Mouse (Mus musculus) kidney, adult 9 months (tissue): ENCODE data around the gene Cog6.

Experiments used
- DNase-seq: peaks from one replicate; pipeline ENCODE4 v3.0.0; 2022

The Cog6 gene

DNA sequence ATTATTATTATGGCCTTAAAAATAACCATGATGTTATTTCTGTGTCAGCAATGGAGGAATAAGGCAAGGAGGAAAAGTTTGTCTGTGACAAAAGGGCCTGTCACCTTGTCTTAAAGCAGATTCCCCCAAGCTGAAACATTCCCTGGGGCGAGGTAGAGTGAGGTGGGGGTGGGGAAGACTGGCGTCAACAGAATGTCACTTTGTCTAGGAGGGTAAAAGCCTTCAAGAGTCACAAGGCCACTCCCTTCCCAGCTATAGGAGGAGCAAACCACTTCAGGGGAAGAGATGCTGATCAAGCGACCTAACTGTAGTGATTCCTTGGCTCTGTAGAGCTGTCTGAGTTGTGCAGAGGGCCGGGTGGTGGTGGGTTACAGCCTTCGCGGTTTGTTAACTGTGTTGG, 14.5 kb upstream of the Cog6 start:
- no peak for DNase-seq

DNA sequence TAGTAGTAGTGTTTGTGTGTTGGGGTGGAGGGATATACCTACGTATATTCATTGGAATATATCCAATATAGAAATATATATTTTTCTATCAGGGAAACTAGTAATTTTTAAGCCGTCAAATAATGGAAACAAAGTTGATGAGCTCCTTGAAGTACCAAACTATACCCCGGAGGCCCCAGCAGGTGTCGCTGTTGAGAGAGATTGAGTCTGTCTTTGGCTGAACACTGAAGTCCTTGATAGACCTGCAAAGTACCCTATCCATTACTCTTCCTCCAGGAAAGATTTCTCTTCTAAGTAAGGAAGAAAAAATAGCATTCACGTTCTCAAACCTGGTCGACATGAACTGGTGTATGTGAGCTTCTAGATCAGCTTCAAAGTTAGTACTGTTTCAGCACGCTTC, 12.0 kb upstream of the Cog6 start:
- peak; percentile 75 for DNase-seq

DNA sequence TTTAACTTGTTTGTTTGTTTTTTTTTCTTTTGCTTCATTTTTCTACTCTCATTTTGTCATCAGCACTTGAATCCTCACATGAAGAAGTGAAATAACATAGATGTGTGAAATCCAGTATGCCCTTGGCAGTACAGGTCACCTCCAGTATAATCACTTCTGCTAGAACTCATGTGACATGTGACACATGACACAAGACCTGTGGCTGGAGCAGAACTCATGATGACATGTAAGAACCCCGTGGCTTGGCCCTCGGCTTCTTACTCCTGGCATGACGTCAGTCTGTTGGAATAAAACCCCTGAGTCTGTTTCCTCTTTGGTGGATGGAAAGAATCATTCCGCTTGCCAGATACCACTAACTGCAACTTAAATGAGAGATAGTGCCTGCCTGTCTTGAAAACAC, 10.3 kb upstream of the Cog6 start:
- DNase-seq: no peak

DNA sequence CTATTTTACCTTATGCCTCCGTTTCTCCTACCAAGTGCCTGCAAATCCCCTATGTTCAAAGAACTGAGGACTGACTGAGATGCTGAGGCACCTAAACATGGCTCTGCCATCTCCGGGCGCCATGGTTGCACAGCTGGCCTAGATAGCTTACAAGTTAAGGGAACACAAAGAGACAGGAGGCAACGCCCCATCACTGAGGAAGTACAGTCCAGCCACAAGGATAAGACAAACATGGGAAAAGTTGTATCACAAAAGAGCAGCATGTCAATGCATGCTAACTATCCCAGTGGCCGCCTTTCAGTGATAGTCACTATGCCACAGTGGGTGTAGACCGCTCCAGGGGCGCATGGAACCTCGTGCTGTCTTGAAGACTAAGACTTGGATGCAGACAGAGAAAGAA, 9.6 kb downstream of the Cog6 start:
- DNase-seq: no peak

DNA sequence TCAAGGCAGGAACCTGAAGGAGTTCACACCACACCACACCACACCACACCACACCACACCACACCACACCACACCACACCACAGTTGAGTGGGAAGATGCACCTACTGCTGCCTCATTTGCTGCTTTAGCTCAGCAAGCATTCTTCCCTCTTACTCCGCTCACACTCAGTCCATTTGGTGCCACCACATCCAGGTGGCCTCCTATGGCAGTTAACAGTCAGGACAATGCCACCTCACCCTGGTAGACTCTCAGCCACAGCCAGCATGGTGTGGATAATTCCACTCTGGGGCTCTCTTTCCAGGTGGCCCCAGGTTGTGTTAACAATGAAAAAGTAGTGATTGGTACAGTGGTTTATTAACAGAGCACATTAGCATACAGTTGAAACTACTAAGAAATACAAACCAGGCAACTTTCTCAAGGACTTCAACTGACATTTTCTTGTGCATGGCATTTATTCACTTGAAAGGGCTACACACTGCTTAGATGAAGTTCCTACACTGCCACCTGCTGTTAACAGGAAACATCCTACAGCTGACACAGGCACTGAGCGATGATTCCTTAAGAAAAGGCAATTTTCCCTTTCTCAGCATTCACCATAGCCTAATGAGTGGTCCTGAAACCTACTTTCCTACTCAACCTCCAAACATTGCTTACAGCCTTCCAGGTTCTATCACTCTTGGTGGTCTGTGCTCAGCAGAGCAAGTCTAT, 12.5 kb downstream of the Cog6 start:
- peak; percentile 58 for DNase-seq

DNA sequence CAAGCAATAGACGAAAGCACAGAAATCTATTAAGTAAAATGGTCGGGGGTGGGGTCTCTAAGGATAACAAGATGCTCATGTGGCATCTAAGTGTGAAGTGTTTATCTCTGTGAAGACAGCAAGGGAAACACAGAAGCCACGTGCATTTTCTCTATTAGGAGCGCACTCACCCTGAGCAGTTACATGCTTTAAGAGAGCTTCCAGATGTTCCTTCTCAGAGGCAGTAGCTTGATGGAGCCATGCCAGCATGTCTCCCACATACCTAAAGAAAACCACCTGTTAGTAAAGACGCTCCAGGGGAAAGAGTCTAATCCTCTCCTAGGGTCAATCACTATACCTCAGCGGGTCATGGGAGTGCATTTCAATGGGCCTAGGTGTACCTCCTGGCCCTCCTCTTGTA, 15.0 kb downstream of the Cog6 start:
- DNase-seq: no peak

DNA sequence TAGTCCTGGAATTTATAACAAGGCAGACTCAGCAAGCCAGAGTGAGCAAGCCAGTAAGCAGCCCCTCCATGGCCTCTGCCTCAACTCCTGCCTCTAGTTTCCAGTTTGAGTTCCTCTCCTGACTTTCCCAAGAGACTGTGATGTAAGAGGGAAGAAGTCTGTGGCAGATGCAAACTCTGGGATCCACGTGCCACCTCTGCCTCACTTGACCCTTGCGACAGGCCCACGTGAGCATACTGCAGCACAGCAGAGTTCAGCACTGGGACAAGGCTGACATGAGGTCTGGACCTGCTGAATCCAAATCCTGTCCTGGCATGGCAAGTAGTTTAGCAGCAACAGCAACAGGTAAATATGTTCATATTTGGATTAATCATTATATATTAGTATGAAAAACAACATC, 17.0 kb downstream of the Cog6 start:
- no peak for DNase-seq

DNA sequence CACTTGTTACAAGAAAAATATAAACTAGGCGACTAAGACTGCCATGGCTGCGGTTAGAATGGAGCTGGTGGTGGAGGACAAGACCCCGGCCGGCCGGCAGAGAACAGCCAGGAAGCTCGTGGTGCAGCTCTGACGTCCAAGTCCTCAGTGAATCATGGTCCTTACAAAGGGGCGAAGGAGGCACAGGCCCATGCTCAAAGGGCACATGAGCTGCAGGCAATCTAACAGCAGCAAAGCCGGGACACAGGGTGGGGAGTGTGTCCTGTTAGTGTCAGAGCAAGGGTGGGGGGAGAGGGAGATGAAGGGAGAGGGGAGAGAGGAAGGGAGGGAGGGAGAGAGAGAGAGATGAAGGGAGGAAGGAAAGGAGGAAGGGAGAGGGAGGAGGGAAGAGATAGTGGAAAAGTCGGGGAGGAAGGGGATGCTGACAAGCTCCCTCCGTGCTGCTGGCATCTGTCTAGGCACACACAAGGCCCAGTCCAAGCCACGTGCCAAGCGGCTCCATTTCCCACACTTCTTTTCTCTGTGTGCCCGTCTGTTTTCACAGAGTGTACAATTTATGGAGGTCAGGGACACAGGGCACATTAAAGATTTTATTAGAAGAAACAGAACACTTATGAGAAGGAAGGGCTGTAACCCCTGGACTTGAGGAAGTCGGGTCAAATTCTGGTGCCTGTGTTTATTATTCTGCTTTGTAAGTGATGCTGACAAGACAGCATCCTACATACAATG, 17.9 kb downstream of the Cog6 start:
- DNase-seq: peak; percentile 45

DNA sequence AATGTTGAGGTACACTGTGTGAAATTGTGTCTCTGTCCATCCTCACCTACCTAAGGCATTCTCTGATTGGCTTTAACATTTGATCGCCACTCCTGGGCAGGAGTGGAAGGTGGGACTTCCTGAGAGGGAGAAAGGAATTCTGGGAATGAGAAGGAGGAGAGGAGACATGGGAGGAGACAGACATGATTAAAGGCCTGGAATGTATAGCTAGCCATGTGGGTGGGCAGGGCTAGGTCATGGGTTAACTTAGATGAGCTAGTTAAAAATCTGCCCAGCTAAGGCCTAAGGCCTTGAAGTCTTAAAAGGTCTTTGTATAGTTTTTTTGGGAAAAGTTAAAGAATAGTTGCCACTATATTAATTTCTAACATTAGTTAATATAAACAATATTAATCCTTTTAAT, 19.7 kb downstream of the Cog6 start:
- DNase-seq: no peak

DNA sequence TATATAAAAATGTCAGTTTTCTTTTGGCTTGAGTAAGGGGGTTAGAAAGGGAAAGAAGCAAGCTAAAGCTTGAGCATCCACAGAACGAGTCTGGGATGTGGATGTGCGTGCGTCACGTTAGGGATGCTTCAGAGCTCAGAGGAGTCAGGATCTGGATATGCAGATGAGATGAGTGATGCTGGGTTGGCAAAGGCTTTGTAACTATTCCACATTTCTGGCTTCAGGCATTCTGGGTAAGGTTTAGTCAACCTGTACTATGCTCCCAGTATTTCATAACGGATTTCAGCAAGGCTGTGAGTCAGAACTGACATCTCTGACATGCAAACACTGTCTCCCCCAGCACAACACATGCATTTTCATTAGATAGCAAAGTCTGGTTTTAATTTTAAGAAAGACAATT, 20.4 kb downstream of the Cog6 start:
- DNase-seq: no peak

DNA sequence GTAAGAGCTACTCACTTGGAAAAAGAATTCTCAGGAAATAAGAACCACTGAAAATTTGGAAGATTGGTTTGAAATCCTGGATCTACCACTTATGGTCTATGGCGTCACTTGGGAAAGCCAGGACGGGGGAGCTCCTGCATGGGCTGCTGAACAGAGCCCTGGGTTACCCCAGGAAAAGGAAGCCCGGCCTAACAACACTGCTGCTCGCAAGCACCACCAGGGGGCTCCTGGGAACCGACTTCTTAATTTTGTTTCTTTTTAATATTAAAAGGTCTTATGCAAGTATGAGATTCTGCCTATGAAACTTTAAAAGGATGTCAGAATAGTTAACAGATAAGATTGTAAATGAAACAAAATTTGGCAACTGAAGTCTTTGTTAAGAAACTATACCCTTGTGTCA, 22.4 kb downstream of the Cog6 start:
- DNase-seq: no peak

DNA sequence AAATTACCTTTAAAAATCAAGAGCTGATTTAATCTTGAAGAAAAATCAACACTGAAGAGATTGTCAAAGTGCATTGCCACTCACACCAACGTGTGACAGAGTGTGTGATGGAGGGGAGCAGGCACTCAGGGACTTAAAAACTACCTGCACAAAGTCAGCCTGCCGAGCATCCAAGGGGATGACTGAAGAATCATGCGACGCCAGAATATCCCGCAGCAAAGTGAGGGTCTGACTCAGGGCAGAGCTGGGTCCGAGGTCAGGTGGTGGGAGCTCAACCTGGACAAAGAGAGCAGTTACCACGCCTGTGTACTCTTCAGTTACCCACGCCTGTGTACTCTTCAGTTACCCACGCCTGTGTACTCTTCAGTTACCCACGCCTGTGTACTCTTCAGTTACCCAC, 23.7 kb downstream of the Cog6 start:
- DNase-seq: no peak

DNA sequence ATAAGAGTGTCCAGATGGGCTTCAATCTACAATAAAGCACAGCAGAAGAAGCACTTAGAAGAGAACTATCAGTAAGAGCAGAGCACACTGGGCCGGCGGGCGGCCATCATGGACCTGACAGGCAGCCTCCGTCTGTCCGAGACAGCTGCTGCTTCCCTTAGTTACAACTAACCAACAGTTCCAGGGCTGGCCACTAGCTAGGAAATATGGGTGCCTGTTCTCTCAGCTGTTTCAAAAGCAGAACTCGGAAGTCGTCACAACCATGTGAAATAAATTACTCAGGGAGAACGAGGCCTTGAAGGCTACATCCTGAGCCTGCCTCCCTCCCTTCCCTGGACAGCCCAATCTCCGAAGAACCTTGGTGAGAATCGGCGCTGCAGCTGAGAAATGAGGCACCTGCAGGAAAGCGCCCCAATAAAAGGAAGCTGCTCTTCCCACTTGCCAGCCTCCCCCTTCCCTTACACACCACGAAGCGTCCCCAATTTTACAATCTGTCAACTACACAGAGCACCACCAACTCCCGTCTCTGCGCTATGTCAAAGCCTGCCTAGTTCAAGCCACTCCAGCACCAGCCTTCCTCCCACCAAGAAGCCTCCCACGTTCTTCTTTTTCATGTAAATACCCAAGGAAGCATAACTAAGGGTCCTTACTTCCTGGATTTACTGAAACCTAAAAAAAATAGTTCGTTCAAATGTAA, 26.8 kb downstream of the Cog6 start:
- no peak for DNase-seq

DNA sequence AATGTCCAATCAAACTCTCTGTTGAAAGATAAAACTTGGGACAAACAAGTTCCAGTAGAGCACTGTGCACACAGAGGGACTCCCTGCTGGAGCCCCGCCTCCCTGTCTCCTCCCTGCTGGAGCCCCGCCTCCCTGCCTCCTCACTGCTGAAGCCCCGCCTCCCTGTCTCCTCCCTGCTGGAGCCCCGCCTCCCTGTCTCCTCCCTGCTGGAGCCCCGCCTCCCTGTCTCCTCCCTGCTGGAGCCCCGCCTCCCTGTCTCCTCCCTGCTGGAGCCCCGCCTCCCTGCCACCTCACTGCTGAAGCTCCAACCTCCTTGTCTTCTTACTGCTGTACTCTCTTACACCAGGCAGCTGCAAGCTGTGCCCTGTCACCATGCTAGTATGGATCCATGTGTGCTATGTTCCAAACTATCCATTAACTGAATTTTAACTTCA, 31.5 kb downstream of the Cog6 start:
- peak; percentile 28 for DNase-seq

DNA sequence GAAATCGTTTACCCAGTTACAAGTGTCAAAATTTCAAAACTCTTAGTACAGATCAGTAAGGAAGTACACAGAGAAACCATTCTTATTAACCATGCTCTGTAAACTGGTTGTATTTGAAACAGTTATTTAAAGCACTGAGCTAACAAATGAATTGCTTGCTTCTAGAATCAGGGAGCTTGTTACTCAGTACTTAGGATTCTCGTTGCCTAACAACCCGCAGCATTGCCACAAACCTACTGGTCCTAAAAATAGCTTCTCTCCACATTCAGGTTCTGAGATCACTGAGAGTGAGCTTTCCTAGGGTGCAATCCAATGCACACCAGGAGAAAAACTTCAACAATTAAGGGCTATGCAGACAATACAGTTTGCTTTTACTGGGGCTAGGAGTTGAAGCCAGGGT, 33.3 kb downstream of the Cog6 start:
- DNase-seq: no peak

DNA sequence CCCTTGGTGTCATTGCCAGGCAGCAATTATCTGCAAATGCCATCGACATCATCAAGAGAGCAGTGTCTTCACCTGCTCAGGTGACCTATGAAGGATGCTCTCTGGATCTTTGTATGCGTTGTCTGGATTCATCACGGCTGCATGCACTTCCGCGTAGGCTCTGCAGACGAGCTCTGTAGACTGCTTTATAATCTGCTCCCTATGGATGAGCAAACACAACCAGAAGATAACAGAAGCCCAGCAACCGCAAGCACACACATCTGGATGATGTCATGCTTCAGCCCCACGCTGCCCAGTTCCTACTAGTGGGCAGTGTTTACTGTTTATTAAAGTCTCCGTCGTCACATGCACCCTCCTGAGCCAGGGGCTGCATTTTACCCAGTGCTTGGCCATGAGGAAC, 34.0 kb downstream of the Cog6 start:
- DNase-seq: no peak

DNA sequence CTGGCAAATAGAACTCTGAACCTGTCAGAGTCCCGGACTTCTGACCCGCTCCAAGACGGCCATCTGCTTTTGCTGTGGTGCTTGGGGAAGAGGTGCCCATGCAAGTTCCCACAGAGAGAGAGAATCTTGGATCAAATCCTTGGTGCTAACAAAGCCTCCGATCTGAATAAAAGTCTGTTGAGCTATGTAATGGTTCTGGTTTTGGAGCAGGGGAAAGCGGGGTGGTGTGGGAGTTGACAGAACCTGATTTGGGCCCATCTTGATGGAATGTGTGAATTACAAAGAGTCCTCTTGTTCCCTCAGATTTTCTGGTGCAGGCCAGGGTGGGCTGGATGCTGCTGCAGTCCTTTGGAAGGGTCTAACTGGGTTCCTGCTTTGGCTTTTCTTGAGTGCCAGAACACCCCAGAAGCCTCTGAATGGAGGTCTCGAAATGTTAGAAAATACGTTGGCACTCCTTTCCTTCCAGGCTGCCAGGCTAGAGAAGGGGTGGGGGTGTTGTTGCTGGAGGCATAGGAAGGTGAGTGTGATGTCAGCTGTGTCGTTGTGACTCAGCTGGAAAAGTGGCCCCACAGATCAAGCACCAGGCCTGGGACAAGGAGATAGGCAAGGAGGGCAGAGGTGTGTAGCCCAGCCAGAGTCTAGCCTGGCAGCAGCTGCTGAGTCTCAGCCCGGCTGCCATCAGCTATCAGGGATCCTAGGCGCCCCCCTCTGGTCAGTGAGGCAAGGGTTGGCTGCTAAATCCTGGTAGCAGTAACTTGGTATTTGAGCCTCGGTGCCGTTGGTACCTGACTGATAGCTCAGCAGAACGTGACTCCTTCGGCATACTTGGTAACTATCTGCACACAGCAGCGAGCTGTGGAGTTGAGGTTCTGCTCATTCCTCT, 42.1 kb downstream of the Cog6 start:
- DNase-seq: peak; percentile 68

DNA sequence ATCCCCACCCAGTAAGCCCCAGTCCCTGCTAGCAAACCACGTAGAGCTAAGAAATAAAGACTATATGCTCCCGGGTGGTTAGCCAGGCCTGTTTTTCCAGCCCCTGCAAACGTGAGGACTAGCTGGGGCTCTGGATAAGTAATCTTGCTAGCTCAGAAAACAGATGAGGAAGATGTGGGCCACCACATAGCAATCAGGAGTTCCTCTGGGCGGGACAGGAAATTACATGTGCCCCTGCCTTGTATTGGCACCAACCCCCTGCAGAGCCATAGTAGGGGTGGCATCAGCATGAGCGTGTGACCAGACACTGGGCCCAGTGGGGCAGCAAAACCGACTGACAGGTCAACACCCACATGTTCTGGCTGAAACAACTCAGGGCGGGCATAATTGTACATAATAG, 44.1 kb downstream of the Cog6 start:
- DNase-seq: no peak

DNA sequence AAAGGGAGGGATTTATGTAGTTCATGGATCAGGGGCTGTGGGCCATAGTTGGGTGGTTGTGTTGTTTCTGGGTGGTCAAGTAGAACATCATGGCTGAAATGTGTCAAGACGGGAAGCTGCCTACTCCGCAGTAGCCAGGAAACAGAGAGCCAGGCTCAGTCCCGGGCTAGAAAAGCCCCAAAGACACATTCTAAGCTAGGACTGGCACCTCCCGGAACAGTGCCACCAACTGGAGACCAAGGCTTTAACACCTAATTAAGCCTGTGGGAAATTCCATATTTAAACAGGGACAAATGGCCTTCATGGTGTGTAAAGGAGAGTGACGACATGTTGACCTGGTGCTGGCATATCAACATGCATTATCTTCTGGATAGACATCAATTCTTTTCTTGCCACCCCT, 50.0 kb downstream of the Cog6 start:
- DNase-seq: no peak

DNA sequence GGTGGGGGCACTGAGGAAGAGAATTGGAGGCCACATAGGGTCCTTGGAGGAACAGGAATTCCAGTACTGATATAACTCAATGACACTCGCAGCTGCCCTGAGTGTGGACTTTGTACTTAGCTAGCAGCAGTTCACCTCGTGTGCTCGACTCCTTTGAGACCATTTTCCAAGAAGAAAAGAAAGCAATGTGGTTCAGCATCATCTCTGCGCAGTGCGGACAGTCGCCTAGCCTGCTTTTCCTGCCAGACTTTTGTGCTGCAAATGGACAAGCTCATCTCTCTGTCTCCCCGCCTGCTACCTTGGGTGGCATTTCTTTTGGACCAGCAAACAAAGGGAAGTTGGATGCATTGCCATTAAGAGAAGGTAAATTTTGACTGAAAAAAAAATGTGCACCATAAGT, 52.8 kb downstream of the Cog6 start:
- DNase-seq: no peak

DNA sequence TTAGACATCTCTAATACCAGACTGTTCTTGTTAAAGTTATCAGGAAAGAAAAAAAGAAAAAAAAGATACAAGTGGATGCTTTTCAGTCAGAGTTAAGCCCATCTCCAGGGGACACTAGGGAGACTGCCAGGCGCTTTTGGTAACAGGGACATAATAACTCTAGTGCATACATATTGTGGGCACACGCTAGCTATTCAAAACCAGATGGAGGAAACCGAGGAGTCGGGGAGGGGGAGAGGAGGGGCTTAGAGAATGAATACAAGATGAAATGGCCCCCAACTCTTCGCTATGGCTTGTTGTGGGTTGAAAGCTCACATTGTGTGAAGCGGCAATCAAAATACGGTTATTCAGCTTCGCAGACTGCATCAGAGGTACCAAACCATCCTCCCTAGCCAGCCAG, 53.6 kb downstream of the Cog6 start:
- DNase-seq: no peak

DNA sequence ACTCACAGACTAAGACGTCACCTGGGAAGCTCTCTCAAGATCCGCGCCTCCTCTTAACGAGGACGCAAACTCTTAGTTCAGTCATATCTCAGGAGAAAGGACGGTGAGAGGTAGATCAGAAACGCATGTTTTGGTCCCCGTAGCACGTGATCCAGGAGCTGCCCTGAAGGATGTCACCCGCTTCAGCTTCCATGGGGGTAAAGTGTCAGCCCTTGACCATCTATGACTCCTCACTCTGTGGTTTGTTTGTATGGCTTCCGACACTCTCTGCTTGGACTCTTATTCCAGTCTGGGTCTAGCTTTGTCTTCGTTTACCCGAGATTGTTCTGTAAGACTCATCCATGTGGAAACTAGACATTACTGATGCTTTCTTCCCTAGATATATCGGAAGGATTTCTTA, 54.6 kb downstream of the Cog6 start:
- DNase-seq: no peak

DNA sequence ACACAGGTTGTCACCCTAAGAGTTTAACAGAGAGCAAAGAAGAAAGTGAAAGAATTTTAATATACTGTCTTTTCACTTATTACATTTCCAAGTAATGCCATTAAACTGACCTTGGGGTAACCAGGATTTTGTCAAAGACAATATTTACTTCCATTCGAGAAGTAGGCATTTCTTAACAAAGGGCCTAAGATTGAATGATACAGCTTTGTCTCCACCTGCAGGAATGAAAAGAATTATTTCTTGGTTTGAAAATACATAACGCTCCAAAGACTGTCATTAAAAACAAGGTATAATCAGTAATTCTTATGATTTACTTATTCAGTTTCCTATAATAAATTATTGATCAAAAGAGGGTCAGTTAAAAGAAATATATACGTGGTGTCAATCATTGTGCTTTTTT, 55.4 kb downstream of the Cog6 start:
- no peak for DNase-seq
